Mouse (Mus musculus): ENCODE results near the gene Odf2l.

DNA sequence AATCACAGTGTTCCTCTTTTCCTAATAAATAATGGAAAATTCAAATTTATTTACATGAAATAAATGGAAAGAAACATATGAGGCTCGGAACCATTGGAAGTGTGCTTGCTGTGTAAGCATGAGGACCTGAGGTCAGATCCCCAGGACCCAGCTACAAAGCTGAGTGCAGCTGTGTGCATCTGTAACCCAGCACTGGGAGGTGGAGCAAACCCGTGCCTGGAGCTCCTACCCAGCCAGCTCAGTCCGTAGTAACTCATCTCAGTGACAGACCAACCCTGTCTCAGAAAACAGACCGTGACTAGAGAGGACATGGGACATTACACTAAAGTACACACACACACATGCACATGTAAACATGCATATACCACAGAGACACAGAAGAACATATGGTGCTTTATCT, 21.8 kb downstream of the Odf2l start:
- TF ChIP-seq POLR2A (IDR thresholded peaks at IDR 0.05; ENCODE audit: extremely low read depth, insufficient read depth, low read length) (no peak), CTCF (IDR thresholded peaks at IDR 0.05; ENCODE audit: low read depth, low read length) (no peak)
